Mouse (Mus musculus) lung, adult 2 months (tissue): ENCODE results near the gene Rapgef6.
A peak's percentile ranks its signal among the peaks of the same experiment; 100 is the strongest.

Experiments
- CTCF ChIP-seq: fragments of 200-500 bp; IDR thresholded peaks from 2 replicates; pipeline ENCODE4 v1.5.1; 2011; ENCODE audit warnings: mild to moderate bottlenecking, low read length, control low read depth; ENCODE audit not compliant: insufficient read depth
- POLR2A ChIP-seq: fragments of 200-500 bp; IDR thresholded peaks from 2 replicates; pipeline ENCODE4 v1.6.1; 2011; ENCODE audit warnings: low read depth, mild to moderate bottlenecking, control low read depth, low read length, borderline replicate concordance; ENCODE audit errors: extremely low read depth

DNA sequence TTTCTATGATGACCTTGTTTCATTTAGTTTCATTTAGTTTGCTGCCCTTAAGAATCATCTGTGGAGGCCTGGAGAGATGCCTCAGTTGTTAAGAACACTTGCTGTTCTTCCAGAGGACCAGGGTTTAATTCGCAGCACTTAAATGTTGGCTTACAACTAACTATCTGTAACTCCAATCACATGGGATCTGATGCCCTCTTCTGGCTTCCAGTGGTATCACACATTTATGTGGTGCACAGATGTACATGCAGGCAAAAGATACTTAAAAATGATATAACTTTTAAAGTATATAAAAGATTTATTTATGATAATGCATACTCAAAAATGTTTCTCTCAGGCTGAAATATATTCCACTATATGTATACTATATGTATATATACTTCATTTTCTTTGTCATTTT lies 44.2 kb upstream of the Rapgef6 start:
- TF ChIP-seq CTCF (peak; percentile 44; the same call in 1 of the 2 replicates), POLR2A (no peak)
